Mouse (Mus musculus) layer of hippocampus, postnatal 25 days (tissue): ENCODE data around the gene Serpinf2. TPM values are rescaled to one million over a fixed set of nuclear protein-coding genes. Genes with fewer than 3 reads are reported as not detected.
A peak's percentile ranks its signal among the peaks of the same experiment; 100 is the strongest.

Experiments
- DNase-seq, 2 experiments: peaks; one replicate each; pipeline ENCODE4 v3.0.0; 2022; ENCODE audit warnings: mixed read lengths in 2 of 2, low spot score in 1 of 2; ENCODE audit errors: extremely low spot score in 1 of 2
- total RNA-seq, 2 experiments: library from RNA; stranded (reverse); gene quantifications; 2 replicates each; pipeline ENCODE4 v1.2.3; 2021

The Serpinf2 gene
- total RNA-seq = under 1 TPM; 0.39 to 0.59 TPM

DNA sequence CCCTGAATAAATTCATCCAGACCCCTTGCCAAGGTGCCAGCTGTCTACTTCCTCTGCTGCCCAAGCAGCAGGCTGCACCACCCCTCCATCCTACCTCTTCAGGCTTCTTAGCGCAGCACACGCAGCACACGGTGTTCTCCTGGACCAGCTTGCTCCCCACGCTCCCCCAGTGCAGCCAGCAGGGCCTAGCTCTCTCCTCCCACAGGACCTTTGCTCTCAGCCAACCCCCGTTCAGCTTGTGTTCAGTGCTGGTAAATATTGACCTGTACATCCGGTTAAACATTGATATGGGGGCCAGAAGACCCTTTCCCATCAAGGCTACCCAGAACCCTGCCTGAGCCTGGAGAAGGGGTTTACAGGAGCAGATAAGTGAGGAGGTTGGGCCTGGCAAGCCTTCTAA is at the start of gene Serpinf2:
Gene Serpinf2, minus strand, starts transcription at position 229 of the 400 bp plus-strand sequence.
- no peak for DNase-seq

DNA sequence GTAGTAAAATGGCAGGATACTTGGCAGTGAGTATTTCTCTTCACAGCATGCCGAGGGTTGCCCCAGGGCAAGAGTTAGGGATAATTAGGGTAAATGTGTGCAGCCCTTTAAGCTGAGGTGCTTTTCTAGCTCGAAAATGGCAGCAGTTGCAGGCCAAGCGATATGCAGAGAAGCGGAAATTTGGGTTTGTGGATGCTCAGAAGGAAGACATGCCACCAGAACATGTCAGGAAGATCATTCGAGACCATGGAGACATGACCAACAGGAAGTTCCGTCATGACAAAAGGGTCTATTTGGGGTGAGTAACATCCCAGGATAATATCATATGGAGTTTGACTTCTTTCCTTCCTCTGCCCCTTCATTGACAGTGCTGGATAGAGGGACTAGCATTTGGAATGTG is 48.1 kb upstream of the Serpinf2 start:
- no peak for DNase-seq

DNA sequence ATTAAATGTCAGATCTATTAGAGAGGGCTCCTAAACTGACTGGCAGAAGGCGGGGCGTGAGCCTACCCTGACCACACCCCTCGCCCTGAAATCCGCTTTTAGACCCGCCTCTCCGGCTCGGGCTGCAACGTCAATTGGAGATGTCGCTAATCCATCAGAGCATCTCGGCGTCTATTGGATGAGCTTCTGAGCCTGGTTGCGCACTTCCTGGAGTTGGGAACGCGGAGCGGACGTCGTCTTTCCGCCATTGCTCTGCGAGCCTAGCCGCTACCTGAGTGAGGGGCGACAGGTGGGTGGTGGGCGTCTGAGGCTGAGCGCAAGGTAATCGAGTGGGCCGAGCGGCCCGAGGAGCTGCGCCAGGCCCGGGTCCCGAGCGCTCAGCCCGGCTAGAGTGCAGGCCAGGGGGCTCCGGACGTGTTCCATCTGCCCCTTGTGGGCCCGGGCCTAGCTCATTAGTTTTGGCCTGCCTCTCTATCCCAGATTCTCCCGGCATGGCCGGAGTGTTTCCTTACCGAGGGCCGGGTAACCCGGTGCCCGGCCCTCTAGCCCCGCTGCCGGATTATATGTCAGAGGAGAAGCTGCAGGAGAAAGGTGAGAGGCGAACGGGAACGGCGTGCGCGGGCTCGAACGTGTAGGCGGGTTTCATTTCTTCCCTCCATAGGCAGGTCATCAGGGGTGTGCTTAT is 47.4 kb upstream of the Serpinf2 start, which contains the start of gene Prpf8:
Gene Prpf8, plus strand, starts transcription at position 216 of the 685 bp plus-strand sequence.
- peak; percentile 94 to 95 for DNase-seq

DNA sequence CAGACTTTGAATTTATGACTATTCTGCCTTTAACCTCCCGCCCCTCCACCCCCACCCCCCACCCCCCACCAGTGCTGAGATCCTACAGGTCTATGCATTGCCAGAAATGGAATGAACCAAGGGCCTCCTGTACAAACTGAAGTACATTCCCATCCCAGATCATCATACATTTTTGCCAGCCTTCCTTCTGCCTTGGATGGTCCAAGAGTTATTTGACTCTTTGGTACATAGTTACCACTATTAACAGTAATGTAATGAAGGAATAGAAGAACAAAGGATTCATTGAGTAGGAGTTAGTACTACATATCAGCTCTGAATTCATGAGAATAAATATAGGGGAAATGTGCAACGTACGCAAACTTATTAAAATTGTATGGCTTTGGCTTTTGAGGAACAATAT is 46.8 kb upstream of the Serpinf2 start:
- no peak for DNase-seq

DNA sequence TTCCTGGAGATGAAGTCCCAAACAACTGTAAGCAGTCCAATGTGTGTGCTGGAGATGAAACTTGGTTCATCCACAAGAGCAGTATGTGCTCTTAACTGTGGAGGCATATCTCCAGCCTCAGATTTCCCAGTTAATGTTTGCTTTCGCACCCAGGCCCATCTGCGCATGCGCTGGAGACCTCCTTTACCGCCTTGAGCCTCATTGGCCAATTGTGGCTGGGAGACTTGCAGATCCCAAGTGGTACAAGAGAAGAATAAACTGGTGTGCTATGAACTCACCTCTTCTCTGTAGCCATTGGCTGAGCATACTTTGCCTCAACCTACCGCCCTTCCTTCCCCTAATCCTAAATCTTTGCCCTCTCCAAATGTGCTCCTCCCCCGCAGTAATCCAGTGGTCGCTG is 34.0 kb upstream of the Serpinf2 start:
- no peak for DNase-seq

DNA sequence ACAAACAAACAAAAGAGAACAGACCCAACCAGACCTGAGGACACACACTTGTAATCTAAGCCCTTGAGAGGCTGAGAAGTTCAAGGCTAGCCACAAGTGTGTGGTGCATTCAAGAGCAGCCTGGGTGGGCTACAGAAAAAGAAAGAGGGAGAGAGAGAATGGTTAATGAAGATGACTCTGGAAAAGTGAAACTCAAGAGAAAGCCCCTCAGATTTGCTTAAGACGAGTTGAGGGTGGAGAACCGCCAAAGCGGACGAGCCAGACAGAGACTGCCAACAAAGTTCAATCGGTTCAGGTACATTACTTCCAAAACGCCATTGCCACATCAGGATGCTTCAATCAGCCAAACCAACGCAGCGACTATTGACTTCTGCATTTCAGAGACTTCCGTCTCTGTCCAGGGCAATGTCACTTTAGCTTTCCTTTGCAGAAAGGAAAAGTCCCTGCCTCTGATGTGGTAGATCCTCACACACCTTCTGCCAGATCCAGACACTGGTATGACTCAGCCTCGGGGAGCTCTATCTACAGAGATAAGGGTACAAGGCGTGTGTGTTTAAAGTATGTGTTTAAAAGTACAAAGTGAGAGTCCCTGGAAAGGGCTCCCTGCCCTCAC is 33.2 kb upstream of the Serpinf2 start:
- DNase-seq = no peak

DNA sequence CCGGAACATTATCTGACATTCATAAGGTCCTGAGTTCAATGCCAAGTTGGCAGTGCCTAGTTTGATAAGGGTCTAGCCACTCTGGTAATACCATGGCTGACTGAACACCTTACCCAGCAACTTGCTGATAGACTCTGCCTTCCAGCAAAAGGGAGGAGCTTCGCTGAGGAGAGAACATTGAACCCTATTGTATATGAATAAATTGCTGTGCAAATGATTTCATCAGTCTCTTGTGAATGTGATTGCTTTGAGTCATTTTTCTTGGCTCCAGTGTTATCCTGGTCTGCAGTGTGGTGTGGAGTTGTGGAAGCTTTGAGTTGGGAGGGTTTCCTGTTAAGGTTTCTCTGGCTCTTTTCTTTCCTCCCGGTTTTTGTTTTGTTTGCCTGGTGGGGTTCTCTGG is 31.3 kb upstream of the Serpinf2 start:
- DNase-seq = no peak

DNA sequence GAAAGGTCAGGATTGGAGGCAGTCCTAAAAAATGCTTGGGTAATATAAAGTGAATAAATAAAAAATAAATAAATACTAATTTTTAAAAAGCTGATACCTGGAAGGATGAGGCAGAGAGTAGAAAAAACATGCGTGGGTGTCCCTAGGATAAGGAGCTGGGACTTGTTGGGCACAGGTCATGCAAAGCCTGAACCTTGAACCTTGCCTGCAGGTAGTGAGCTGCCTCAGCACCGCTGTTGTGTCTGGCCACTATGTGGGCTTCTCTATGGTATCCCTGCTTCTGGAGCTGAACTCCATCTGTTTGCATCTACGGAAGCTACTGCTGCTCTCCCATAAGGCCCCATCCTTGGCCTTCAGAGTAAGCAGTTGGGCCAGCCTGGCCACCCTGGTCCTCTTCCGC is 29.9 kb upstream of the Serpinf2 start:
- no peak for DNase-seq

DNA sequence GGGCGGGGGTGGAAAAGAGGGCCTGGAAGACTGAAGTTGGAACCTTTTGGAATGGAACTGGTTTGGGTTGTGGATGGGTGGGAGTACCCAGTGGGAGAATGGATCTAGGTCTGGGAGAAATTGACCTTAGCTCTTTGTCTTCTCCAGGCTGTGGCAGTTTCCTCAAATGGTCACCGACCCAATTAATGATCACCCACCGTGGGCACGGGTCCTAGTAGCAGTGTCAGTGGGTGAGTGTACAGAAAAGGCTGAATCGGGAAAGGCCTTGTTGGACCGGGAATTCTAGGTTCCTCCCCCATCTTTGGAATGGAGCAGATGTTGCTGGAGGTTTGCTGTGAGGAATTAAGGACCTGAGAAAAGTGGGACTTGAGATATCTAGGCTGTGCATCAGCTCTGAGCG is 29.0 kb upstream of the Serpinf2 start:
- DNase-seq = no peak

DNA sequence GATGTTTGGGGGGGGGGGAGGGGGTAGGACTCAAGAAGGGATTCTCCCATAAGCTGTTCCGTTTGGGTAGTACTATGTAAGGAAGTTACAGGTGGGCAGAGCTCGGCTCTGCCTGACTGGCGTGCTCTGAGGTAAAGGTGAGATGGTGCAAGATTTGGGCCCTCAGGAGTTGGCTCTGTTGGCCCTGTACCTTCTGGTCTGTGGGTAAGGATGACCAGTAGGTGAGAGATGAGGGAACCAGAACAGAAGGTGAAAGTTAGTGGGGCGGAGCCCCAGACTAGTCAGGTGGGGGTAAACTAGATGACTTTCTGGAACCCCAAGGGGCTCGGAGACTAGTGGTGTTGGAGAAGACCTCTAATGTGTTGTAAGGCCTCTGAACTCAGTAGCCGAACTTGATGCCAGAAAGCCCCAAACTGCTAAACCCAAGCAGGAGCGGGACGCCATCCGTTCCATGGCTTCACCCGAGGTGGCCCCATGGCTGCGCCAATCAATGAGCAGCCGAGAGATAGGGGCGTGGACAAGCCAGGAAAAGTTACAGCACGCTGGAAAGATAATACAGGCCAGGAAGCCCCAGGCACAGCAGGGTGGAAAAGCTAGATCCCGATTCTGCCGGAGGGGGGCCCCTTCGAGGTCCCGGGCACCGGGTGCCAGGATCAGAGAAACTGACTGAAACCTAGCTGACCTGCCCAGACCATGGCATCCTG is 28.3 kb upstream of the Serpinf2 start:
- no peak for DNase-seq

DNA sequence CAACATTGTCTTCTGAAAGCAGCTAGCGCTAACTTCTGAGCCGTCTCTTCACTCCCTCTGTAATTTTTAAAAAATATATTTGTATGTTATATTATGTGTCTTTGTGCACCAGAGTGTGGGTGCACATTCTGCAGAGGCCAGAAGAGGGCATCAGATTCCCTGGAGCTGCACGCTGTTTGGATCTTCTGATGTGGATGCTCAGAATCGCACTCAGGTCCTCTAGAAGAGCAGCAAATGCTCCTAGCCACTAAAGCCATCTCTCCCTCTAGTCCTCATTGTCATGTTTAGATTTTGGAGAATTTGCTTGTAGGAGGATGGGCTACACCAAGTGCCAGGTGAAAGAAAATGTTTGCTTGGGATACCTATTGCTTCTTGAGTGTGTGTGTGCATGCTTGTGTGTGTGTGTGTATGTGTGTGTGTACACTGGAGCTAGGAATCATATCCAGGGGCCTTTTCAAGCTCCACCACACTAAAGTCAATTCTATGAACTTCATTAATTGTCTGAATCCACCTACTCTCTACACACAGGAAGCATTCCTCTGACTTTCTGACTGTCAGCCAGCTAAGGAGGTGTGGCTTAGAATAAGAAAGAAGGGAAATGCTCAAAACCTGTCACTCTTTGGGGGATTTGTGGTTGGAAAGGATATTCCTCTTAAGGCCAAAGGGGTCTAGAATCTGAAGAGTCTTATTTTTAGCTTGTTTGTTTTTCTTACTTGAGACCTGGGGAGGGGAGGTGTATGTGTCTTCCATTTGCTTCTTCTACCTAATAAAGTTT is 27.5 kb upstream of the Serpinf2 start:
- no peak for DNase-seq

DNA sequence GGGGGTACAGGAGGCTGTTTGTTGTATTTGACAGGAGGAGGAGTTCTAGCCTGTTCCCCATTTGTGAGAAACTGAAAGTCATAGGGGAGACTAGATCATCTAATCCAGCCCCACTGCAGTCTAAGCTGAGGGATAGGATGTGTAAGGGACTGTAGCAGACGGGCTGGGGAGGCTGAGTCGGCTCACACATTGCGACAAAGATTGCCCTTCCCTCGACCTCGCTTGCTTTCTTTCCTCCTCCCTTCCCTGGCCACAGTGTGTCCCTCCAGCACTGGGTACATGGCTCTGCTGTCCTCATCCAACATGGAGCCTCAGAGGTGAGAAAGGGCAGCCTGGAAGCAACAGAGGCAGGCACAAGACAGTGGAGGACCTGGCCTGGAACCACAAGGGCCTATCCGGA is 25.7 kb upstream of the Serpinf2 start:
- DNase-seq = no peak

DNA sequence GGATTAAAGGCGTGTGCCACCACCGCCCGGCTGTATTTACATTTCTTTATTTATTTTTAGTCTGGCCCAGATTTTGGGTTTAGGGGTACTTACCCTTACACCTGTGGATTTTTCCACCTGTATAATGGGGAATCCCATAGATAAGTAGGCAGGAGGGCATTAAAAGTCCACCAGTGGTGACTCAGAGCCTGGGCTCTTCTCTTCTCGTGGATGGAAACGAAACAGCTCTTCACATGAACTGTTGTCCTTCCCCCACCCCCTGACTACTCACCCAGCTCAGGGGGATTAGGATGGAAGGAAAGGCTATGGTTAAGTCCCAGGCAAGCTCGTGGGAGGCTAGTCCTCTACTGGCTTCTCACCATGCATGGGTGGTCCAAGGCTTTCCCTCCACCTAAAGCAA is 25.0 kb upstream of the Serpinf2 start:
- DNase-seq = no peak

DNA sequence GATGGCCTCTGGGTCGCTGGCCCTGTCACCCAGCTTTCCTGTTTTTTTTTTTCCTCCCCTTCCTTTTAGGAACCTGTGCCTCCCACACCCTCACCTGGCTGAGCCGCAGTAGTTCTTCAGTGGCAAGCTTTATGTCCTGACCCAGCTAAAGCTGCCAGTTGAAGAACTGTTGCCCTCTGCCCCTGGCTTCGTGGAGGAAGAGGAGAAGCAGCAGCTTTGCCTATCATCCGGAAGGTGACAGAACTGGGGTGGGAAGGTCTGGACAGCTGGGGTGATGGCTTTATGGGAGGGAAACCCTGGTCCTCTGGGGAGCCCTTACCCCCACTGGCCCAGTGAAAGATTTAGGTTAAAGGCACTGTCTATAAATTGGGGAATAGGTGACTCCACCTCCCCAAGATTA is 24.2 kb upstream of the Serpinf2 start:
- no peak for DNase-seq

DNA sequence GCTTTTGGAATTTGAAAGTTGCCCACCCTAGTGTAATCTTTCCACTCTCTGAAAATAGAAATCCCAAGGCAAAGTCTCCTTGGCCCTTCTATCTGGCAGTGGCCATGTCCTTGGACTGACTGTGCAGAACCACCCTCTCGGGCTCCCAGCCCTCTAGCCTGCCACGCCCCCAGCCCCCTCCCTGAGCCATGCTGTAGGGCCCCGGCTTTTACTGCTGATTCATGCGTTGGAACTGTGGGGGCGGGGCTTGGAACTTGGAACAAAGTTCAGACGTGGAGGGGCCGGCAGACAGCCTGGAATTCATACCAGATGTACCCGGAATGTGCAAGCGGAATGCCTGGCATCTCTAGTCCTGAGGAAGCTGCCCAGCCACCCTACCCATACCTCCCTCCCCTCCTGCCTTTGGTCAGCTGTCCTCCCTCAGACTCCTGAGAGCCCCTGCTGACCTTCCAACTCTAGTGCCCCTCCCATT is 23.5 kb upstream of the Serpinf2 start:
- DNase-seq = peak in 1 of 2 experiments; percentile 62

DNA sequence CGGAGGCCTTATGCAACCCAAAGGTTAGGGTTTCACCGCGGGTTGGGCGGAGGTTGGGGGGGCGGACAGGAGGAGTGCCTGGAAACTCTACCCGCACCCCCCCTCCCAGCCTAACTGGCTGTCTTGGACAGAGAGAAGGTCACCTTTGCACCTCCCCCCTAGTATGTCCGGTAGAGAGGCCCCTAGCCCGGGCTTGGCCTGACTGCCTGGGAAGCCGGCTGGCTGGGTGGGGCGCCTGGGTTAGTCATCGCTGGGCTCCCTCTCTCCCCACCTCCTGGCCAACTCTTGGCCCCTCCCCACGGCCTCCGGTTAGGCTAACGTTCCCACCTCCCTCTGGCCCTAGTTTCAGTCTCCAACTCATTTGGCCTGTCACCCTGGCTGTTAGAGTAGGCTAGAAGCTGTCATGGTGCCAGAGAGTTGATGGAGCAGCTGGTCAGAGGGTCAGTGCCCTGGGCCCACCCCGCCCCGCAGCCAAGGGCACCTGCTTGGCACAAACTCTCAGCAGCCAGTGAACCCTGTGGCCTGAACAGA is 22.9 kb upstream of the Serpinf2 start:
- DNase-seq = no peak

DNA sequence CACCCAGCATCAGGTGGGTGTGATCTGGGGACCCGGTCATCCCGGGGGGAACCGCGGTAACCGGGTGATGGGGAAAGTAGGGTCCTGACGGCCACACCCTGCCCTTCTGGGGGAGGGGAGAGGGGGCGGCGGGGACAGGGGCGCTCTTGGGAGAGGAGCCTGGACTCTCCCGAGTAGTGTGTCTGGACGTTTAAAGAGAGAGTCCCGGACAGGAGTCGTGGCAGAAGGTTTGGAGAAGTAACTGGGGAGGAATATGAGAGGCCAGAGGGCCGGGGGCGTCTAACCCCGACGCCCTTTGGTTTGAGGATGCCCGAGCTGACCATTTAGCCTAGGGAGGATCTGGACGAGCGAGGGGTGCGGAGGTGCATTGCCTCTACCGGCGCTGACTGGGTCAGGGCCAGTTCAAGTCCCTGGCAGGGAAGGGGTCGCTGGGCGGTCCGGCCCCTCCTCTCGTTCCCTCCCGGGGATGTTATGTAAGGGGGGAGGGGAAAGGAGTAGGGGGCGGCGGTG is 22.4 kb upstream of the Serpinf2 start:
- no peak for DNase-seq

DNA sequence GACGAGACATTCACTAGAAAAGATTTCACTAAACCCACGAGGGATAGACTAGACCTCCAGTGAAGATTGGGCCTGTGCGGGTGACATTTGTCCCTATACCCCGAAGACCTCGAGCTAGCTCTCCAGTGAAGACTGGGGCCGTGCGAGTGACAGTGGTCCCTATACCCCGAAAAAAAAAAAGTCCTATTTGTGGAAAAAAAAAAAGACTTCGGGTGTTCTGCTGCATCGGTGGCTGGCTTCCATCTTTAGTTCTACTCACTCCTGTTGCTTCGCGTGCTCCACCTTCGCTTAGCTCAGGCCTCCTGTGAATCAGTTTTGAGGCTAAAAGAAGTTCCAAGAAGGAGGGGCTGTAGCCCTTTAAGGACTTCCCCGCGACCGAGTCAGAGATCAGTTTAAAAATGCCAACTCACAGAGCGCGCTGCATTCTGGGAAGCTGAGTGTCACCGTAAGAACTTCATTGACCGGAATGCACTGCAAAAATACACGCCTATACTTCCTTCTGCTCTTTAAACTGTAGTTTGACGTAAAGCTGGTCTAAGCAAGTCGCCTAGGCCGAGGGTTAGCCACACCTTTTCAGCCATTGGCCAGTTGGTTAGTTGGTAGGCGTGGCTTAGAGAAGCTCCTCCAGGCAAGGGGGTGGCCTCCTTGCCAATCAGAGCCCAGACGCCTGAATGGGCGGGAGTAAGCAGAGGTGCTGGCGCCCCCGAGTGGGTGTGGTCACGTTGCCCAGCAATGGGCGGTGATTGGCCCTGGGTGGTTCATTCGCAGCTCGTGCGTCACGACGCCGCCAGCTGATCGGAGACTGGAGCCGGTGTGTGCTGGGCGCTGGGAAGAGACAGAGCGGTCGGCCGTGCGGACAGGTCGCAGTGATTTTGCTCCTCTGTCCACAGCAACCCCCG is 21.7 kb upstream of the Serpinf2 start, which contains the start of gene Tlcd2:
Gene Tlcd2, plus strand, starts transcription at position 872 of the 899 bp plus-strand sequence.
- peak; percentile 89 to 94 for DNase-seq
